Mouse (Mus musculus): ENCODE data around the gene Kiss1r.

Kiss1r gene

DNA sequence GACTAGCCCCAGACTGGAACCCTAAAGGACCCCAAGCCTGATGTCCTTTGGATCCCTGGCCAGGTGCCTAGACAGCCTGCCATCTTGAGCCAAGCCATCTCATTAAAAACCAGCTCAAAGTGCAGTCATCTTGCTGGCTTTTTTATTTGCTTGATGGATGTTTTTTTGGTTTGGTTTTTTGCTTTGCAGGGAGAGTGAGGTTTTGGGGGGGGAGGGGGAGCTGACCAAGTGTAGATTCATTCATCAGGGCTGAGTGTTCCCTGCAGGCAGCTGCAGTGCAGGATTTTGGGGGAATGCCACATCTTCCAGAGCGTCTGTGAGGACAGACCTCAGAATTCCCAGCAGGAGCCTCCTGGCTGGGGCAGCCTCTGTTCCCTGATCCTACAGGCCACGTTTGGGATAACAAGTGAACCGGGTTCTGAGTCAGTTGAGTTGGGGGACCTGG is 52.4 kb downstream of the Kiss1r start:
- in situ Hi-C loops (cut with MseI, MboI), result no loop called here

DNA sequence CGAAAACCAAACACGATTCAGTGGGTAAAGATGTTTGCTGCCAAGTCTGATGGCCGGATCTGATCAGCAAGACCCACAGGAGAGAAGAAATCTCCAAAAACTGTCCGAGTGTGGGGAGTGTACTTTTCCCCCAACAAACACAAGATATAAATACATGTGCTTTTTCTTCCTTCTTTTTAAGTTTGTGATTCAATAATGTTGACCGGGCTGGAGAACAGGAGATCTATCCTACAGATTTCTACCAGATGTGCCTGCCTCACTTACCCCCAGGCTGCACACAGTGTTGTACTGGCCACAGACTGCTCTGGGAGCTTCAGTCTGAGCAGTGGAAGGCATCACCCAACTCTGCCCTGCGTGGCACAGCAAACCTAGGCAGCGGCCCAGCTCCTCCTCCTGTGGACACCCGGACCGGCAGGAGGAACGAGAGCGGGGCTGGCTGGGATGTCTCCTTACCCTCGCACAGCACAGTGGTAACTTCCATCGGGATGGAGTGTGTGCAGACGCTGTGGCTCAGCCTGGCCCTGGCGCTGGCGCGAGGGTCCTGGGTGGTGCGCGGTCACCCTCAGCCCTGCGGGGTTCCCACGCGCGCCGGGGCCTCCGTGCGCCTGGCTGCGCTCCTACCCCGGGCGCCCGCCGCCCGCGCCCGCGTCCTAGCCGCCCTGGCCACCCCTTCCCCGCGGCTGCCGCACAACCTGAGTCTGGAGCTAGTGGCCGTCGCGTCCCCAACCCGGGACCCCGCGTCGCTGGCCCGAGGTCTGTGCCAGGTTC is 53.8 kb downstream of the Kiss1r start, which contains the start of gene Grin3b:
Grin3b (plus strand) TSS at position 301 of the 768 bp plus-strand sequence.
- in situ Hi-C loops (cut with MseI, MboI), result no loop called here

DNA sequence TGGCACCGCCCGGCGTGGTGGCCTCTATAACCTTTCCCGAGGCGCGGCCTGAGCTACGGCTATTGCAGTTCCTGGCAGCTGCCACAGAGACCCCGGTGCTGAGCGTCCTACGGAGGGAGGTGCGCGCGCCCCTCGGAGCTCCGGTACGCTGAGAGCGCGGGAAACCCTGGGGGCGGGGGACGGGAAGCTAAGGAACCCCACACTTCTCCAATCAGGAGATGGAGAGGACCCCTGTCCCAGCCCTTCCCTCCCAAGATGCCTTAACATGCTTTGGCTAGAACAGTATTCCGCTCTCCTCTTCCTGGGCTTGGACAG is 54.4 kb downstream of the Kiss1r start:
- in situ Hi-C loops (cut with MseI, MboI), result no loop called here
